Mouse (Mus musculus) hindbrain, embryonic 13.5 days (tissue): ENCODE results near the gene Rhof. TPM values are rescaled to one million over a fixed set of nuclear protein-coding genes. Genes with fewer than 3 reads are reported as not detected.
A peak's percentile ranks its signal among the peaks of the same experiment; 100 is the strongest.

Experiments
- ATAC-seq: fragments of 200-750 bp; cut with Nextera tagmentation; 2 replicates; pipeline ENCODE4 v1.8.0; 2017; ENCODE audit warnings: moderate TSS enrichment; ENCODE audit not compliant: low FRiP score
- H3K27ac ChIP-seq: fragments of 300-500 bp; sonication (generic); 2 replicates; pipeline ENCODE4 v1.5.1; 2015; ENCODE audit warnings: inconsistent platforms, mild to moderate bottlenecking, moderate library complexity
- H3K27me3 ChIP-seq: fragments of 300-500 bp; sonication (generic); 2 replicates; pipeline ENCODE4 v1.6.1; 2015; ENCODE audit warnings: mild to moderate bottlenecking, inconsistent platforms
- H3K36me3 ChIP-seq: fragments of 300-500 bp; sonication (generic); 2 replicates; pipeline ENCODE4 v1.6.1; 2015; ENCODE audit warnings: mild to moderate bottlenecking, inconsistent platforms
- H3K4me1 ChIP-seq: fragments of 300-500 bp; sonication (generic); replicated peaks from 2 replicates; pipeline ENCODE4 v1.6.1; 2015; ENCODE audit warnings: inconsistent platforms
- H3K4me2 ChIP-seq: fragments of 300-500 bp; sonication (generic); 2 replicates; pipeline ENCODE4 v1.6.1; 2015; ENCODE audit warnings: inconsistent platforms, mild to moderate bottlenecking, moderate library complexity
- H3K4me3 ChIP-seq: fragments of 300-500 bp; sonication (generic); 2 replicates; pipeline ENCODE4 v1.5.1; 2015; ENCODE audit warnings: mild to moderate bottlenecking, inconsistent platforms
- H3K9ac ChIP-seq: fragments of 300-500 bp; sonication (generic); 2 replicates; pipeline ENCODE4 v1.6.1; 2015; ENCODE audit warnings: mild to moderate bottlenecking, inconsistent platforms
- H3K9me3 ChIP-seq: fragments of 300-500 bp; sonication (generic); 2 replicates; pipeline ENCODE4 v1.6.1; 2016; ENCODE audit warnings: inconsistent platforms
- WGBS: fragments of 180-500 bp; shearing (Covaris S2); methylation state at CpG from one replicate; pipeline ENCODE4 v1.1.7; 2015; 5-methylcytosine and 5-hydroxymethylcytosine counted together
- polyA plus RNA-seq: library from polyadenylated mRNA; unstranded; fragments of >200 nt; fragmentation: Nextera tagmentation; extraction: Ambion mirVana; gene quantifications from 2 replicates; pipeline ENCODE4 v1.2.1, GENCODE M21; 2015

Rhof gene
- 5.1 and 5.8 TPM in 2 replicates for polyA plus RNA-seq

DNA sequence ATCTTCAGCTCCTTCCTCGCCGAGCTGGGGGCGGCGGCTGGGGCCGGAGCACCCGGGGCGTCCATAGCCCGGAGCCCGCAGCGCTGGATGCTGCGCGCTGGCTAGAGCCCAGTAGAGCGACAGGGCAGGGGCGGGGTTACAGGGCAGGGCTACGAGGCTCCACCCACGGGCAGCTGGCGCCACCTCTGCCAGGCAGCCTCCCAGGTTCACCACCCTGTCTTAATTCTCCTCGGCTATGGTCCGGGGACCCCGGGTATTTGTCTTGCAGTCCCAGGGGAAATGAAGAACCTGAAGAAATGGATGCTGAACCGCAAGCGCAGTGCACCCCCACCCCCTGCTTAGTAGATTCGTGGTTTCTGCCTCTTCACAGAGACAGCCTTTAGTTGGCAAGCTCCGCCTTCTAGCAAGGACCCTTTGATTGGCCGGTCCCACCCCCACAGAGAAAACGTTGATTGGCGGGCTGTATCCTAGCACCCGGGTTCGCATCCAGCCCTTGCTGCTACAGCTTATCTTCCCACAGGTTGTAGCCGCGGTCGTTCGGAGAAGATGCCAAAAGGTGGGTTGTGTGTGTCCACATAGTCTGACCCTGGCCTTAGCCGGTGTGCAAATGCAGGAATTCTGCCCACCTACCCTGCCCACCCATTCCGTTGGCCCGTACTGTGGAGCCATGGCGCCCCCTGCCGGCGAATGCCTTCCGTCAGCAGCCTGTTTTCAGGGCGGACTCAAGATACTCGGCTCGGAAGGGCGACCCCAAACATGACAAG, at the start of gene Rhof:
Gene Rhof, minus strand, starts transcription at position 385 of the 764 bp plus-strand sequence.
- no peaks in the 10 kb centered on the region for H3K9me3 ChIP-seq
- H3K4me3 ChIP-seq, result peak within 1 kb of the TSS; percentile 76
- peak within 1 kb of the TSS; percentile 100 for H3K4me2 ChIP-seq
- WGBS, result 2% methylated on average over 43 of the region's 44 CpGs
- ATAC-seq, result peak; percentile 50
- H3K27me3 ChIP-seq, result no peaks in the 10 kb centered on the region
- H3K4me1 ChIP-seq, result peaks cover 69% of the 10 kb centered on the region
- H3K27ac ChIP-seq, result peak within 1 kb of the TSS; percentile 100
- H3K36me3 ChIP-seq, result peaks cover 57% of the 10 kb centered on the region
- H3K9ac ChIP-seq, result peak within 1 kb of the TSS; percentile 73

DNA sequence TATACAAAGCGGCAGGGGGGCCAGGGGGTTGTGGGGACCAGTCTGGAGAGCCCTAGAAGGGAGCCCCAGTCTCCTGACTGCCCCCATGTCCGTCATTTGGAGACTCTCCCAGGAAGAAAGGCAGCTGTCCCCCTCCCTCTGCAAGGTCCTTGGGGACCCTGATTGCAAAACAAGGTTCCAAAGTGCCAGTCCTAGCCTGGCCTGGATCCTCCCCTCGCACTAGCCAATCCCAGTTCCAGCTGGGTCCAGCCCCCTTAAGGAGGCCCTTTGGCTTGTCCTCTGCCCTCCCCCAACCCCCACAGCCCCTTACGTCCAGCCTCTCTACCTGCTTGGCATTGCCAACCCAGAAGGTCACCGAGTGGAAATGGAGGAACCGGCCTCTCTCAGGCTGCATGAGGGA, 49.0 kb upstream of the Rhof start:
- H3K4me3 ChIP-seq, result no peak overlapping the region
- no peak overlapping the region for H3K27ac ChIP-seq
- WGBS, result 73% methylated on average over 6 of the region's 6 CpGs
- H3K9me3 ChIP-seq, result no peaks in the 10 kb centered on the region
- no peak overlapping the region for H3K9ac ChIP-seq
- H3K4me2 ChIP-seq, result no peak overlapping the region
- H3K4me1 ChIP-seq, result no peaks in the 10 kb centered on the region
- no peaks in the 10 kb centered on the region for H3K36me3 ChIP-seq
- no peak for ATAC-seq
- no peaks in the 10 kb centered on the region for H3K27me3 ChIP-seq

DNA sequence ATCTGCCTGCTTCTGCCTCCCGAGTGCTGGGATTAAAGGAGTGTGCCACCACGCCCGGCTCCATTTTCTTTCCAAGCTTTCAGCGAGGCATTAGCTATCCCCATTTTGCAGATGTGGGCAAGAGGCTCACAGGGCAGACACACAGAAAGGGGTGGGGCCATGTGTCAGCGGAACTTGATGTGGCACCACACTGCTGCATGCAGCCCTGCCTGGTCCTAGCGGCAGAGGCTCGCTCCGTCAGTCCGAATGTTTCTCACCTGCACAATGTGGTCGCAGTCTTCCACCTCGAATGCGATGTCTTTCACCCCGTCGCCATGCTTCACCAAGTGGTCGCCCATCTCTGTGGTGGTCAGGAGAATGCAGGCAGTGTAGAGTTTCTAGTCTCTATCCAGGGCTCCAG, 47.9 kb upstream of the Rhof start:
- Histone ChIP-seq H3K27ac (no peak overlapping the region), H3K4me1 (no peaks in the 10 kb centered on the region), H3K4me2 (no peak overlapping the region), H3K4me3 (no peak overlapping the region), H3K27me3 (no peaks in the 10 kb centered on the region), H3K9me3 (no peaks in the 10 kb centered on the region), H3K36me3 (no peaks in the 10 kb centered on the region), H3K9ac (no peak overlapping the region)
- ATAC-seq, result no peak
- WGBS, result 91% methylated on average over 15 of the region's 15 CpGs

DNA sequence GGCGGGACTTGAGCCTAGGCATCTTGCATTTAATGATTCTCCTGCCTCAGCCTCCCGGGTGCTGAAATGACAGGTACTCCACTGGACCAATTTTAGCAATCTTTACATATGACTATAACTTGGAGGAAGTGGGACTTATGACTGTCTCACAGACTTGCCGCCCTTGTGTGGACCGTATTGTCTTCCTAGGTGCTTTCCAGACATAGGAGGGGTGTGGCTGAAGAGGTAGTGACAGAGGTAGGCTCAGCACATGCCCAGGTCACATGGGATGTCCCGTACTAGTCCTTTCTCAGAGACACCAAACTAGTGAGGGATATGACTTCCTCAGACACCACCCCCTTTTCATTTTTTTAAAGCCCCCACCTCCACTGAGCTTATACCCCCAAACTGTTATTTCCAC, 46.3 kb upstream of the Rhof start:
- Histone ChIP-seq H3K36me3 (no peaks in the 10 kb centered on the region), H3K27ac (no peak overlapping the region), H3K4me2 (no peak overlapping the region), H3K9ac (no peak overlapping the region), H3K9me3 (no peaks in the 10 kb centered on the region), H3K4me3 (no peak overlapping the region), H3K27me3 (no peaks in the 10 kb centered on the region), H3K4me1 (no peaks in the 10 kb centered on the region)
- no peak for ATAC-seq
- 96% methylated on average over 5 of the region's 5 CpGs for WGBS

DNA sequence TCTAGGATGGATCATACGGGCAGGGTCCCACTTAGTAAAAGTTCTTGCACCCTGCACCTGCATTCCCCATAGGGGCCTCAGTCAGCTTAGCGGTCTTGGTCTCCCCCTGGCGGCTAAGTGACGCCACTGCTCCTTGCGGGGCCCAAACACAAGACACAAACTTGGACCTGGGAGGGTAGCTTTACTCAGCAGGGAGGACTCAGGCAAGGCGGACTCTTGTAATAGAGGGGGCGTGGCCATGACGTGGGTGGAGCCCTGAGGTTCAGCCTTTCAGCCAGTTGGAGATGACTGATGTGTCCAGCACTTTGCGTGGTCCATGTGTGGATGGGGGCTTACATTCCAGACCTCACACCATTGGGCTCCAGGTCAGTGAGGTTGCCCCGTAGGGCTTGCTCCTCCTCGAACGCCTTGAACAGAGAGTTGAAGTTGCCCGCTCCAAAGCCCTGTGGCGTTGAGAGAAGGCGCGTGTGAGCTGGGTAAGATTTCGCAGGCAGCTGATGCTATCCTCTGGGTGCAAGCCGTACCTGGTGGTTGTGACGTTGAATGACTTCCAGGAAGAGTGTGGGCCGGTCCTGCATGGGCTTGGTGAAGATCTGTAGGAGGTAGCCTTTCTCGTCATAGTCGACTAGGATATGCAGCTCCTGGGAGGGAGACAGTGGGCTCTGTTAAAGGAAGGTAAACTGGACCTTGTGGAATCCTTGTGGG, 39.3 kb upstream of the Rhof start:
- Histone ChIP-seq H3K36me3 (peaks cover 6% of the 10 kb centered on the region), H3K27ac (no peak overlapping the region), H3K4me1 (peaks cover 7% of the 10 kb centered on the region; the same call in 1 of the 2 replicates), H3K4me2 (peak overlapping the region; percentile 45), H3K4me3 (peak overlapping the region; percentile 5; the same call in 1 of the 2 replicates), H3K27me3 (no peaks in the 10 kb centered on the region), H3K9me3 (no peaks in the 10 kb centered on the region), H3K9ac (peak overlapping the region; percentile 56; the same call in 1 of the 2 replicates)
- peak; percentile 61; the same call in 1 of the 2 replicates for ATAC-seq
- WGBS, result 16% methylated on average over 22 of the region's 22 CpGs

DNA sequence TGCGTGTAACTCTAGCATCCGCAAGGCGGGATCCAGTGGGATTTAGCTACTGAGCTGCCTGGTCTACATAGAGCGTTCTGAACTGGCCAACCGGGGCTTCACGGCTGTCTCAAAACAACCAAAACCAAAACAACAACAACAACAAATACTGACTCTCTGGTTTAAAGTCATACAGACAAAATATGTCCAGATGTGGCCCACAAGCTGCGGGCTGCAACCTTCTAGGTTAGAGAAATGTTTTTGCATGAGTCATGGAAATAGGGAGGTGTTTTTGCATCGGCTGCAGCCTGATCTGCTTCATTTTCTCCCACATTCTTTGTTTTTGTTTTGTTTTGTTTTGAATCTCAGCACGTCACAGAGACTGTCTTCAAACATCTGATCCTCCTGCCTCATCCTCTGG, 37.9 kb upstream of the Rhof start:
- Histone ChIP-seq H3K27me3 (no peaks in the 10 kb centered on the region), H3K9me3 (no peaks in the 10 kb centered on the region), H3K27ac (no peak overlapping the region), H3K9ac (no peak overlapping the region), H3K4me2 (no peak overlapping the region), H3K4me1 (peaks cover 7% of the 10 kb centered on the region; the same call in 1 of the 2 replicates), H3K36me3 (peaks cover 20% of the 10 kb centered on the region), H3K4me3 (no peak overlapping the region)
- WGBS, result 70% methylated on average over 9 of the region's 9 CpGs
- ATAC-seq, result no peak

DNA sequence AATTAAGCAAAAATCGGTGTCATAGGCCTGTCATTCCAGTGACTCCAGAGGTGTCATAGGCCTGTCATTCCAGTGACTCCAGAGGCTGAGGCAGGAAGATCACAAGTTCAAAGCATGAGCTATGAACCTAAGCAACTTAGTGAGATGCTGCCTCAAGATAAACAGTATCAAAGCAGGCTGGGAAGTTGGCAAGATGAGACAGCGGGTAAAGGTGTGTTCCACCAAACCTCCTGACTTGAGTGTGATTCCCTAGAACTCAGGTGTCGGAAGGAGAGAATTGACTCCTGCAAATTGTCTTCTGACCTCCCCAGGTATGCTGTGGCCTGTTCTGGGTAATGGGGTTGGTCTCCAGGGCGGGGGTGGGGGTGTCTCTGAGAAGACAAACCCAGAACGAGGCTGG, 36.8 kb upstream of the Rhof start, which contains the start of gene Psmd9:
Gene Psmd9, plus strand, starts transcription at position 130 of the 400 bp plus-strand sequence.
- Histone ChIP-seq H3K36me3 (peaks cover 25% of the 10 kb centered on the region), H3K9me3 (no peaks in the 10 kb centered on the region), H3K4me1 (peaks cover 7% of the 10 kb centered on the region; the same call in 1 of the 2 replicates), H3K4me2 (no peak within 1 kb of the TSS), H3K4me3 (no peak within 1 kb of the TSS), H3K27ac (no peak within 1 kb of the TSS), H3K27me3 (no peaks in the 10 kb centered on the region), H3K9ac (no peak within 1 kb of the TSS)
- no peak for ATAC-seq
- whole genome bisulfite sequencing, result 86% methylated on average over 5 of the region's 5 CpGs

DNA sequence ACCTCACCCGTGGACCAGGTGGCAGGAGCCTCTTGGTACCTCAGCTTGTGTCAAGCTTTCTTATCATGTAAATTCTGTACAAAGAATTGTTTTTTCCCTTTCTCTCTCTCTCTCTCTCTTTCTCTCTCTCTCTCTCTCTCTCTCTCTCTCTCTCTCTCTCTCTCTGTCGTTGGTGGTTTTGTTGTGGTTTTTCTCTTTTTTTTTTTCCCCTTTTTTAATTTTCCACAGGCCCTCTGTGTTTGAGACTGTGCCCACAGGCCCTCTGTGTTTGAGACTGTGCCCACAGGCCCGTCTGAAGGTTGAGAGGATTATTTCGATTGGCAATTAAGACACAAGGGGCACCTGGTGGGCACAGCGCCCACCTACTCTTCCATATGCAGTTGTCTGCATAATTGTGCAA, 35.1 kb upstream of the Rhof start:
- H3K36me3 ChIP-seq, result peaks cover 42% of the 10 kb centered on the region
- H3K4me3 ChIP-seq, result no peak overlapping the region
- H3K27me3 ChIP-seq, result no peaks in the 10 kb centered on the region
- no peak for ATAC-seq
- no peak overlapping the region for H3K9ac ChIP-seq
- peaks cover 7% of the 10 kb centered on the region; the same call in 1 of the 2 replicates for H3K4me1 ChIP-seq
- H3K4me2 ChIP-seq, result no peak overlapping the region
- no peak overlapping the region for H3K27ac ChIP-seq
- no peaks in the 10 kb centered on the region for H3K9me3 ChIP-seq
- WGBS, result 76% methylated on average over 5 of the region's 5 CpGs

DNA sequence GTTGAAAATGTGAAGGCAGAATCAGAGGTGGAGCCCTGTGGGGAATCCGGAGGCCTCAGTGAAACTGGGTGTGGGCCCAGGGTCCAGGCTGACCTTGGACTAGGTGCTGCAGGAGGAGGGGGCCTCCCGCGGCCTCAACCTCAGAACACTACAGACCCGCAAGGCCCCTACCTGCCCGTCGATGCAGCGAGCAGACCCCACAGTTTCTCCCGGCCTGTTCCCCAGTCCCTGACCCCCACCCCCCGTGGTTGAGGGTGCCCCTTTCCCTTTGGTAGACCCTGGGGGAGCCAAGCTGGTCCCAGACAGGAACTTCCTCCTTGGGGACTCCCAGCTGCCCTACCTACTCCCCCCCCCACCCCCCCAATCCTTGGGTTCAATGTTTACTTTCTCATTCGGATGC, 33.9 kb upstream of the Rhof start:
- Histone ChIP-seq H3K9ac (no peak overlapping the region), H3K4me1 (no peaks in the 10 kb centered on the region), H3K9me3 (no peaks in the 10 kb centered on the region), H3K36me3 (peaks cover 53% of the 10 kb centered on the region), H3K27me3 (no peaks in the 10 kb centered on the region), H3K4me3 (no peak overlapping the region), H3K4me2 (no peak overlapping the region), H3K27ac (no peak overlapping the region)
- WGBS, result 95% methylated on average over 10 of the region's 10 CpGs
- no peak for ATAC-seq

DNA sequence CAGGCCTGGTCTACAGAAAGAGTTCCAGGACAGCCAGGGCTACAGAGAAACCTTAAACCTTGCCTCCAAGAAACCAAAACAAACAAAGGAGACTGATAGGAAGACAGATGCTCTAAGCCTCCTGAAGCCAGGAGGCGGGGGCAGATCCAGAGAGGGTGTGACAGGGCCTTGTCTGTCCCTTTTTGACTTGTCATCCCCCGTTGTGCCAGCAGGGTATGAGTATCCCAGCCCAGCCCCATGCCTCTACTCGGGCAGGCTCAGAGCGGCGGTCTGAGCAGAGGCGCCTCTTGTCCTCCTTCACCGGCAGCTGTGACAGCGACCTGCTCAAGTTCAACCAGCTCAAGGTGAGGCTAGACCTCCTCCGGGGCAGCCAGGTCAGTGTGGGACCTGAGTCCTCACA, 30.4 kb upstream of the Rhof start:
- no peak for ATAC-seq
- H3K27me3 ChIP-seq, result no peaks in the 10 kb centered on the region
- 81% methylated on average over 9 of the region's 9 CpGs for WGBS
- no peaks in the 10 kb centered on the region for H3K4me1 ChIP-seq
- H3K9ac ChIP-seq, result no peak overlapping the region
- peaks cover 87% of the 10 kb centered on the region for H3K36me3 ChIP-seq
- no peak overlapping the region for H3K4me2 ChIP-seq
- H3K27ac ChIP-seq, result no peak overlapping the region
- H3K4me3 ChIP-seq, result no peak overlapping the region
- no peaks in the 10 kb centered on the region for H3K9me3 ChIP-seq

DNA sequence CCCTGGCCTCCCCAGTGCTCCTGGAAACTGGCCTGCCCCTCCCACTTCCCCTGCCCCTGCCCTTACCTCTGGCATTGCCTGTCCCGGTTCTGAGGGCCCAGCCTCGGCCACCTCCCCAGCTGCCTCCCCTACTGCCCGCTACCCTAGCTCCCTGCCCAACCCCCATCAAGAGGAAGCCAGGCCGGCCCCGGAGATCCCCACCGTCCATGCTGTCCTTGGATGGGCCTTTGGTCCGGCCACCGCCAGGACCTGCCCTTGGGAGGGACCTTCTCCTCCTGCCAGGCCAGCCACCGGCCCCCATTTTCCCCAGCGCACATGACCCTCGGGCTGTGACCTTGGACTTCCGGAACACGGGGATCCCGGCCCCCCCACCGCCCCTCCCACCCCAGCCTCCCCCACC, 27.8 kb upstream of the Rhof start:
- 92% methylated on average over 15 of the region's 15 CpGs for WGBS
- Histone ChIP-seq H3K27me3 (no peaks in the 10 kb centered on the region), H3K9me3 (no peaks in the 10 kb centered on the region), H3K4me1 (no peaks in the 10 kb centered on the region), H3K4me3 (no peak overlapping the region), H3K27ac (no peak overlapping the region), H3K4me2 (no peak overlapping the region), H3K9ac (no peak overlapping the region), H3K36me3 (peaks cover 89% of the 10 kb centered on the region)
- no peak for ATAC-seq

DNA sequence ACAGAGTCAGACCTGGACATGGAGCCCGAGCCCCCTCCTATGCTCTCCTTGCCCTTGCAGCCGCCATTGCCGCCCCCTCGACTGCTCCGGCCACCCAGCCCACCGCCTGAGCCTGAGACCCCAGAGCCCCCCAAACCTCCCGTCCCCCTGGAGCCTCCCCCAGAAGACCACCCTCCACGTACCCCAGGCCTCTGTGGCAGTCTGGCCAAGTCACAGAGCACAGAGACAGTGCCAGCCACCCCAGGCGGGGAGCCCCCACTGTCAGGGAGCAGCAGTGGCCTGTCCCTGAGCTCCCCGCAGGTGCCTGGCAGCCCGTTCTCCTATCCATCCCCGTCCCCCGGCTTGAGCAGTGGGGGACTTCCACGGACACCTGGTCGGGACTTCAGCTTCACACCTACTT, 27.4 kb upstream of the Rhof start:
- WGBS, result 93% methylated on average over 15 of the region's 15 CpGs
- H3K9ac ChIP-seq, result no peak overlapping the region

More for the DNA sequence above, 27.4 kb upstream of the Rhof start:
- H3K4me2 ChIP-seq, result no peak overlapping the region
- no peak overlapping the region for H3K27ac ChIP-seq
- H3K9me3 ChIP-seq, result no peaks in the 10 kb centered on the region
- H3K4me1 ChIP-seq, result no peaks in the 10 kb centered on the region
- no peak overlapping the region for H3K4me3 ChIP-seq
- no peak for ATAC-seq
- H3K36me3 ChIP-seq, result peaks cover 92% of the 10 kb centered on the region
- H3K27me3 ChIP-seq, result no peaks in the 10 kb centered on the region
